Mouse (Mus musculus) adrenal gland, postnatal 10 days (tissue): ENCODE data around the gene Hoxd12. TPM values are rescaled to one million over a fixed set of nuclear protein-coding genes. Genes with fewer than 3 reads are reported as not detected.

Experiments used
- microRNA-seq: library from miRNA; unstranded; fragments of <30 nt; microRNA quantifications from one replicate; pipeline ENCODE4 v1.2.0, GENCODE M21; 2021
- total RNA-seq, 2 experiments: library from RNA; stranded (reverse); gene quantifications; 2 replicates each; pipeline ENCODE4 v1.2.3; 2021

Gene Hoxd12
- total RNA-seq, 2 experiments from 2014 or later: not detected

Small RNA genes within 50 kb of the gene (microRNA-seq; reads per million reads assigned to microRNA genes)
- gene Gm44463: not detected
- 14,400 reads per million, percentile 95 among the genes with 10 or more reads in this experiment for gene Mir10b

Other genes starting within 250 kb of the Hoxd12 start
- gene Lnpk, start 95.6 kb upstream of the Hoxd12 start, total RNA-seq: 10 to 100 TPM; 12.2 to 21.7 TPM
- gene Evx2, start 15.5 kb upstream of the Hoxd12 start, total RNA-seq: not detected
- gene Hoxd13, start 6.7 kb upstream of the Hoxd12 start, total RNA-seq: not detected
- not detected for gene Hoxd11, start 4.5 kb downstream of the Hoxd12 start, total RNA-seq
- gene Hoxd10, start 16.9 kb downstream of the Hoxd12 start, total RNA-seq: under 1 TPM; 0.15 to 0.27 TPM
- 1 to 10 TPM; 4.6 TPM for gene Hoxd9, start 22.7 kb downstream of the Hoxd12 start, total RNA-seq
- gene Hoxd8, start 29.6 kb downstream of the Hoxd12 start, total RNA-seq: 10 to 100 TPM; 25.0 to 26.2 TPM
- gene Hoxd3, start 36.9 kb downstream of the Hoxd12 start, total RNA-seq: under 1 TPM; 0.33 to 0.42 TPM
- 10 to 100 TPM in 1 of 2 experiments, 1 to 10 TPM in 1; 7.0 to 18.8 TPM for gene Hoxd4, start 36.9 kb downstream of the Hoxd12 start, total RNA-seq
- gene Gm28230, start 51.7 kb downstream of the Hoxd12 start, total RNA-seq: 1 to 10 TPM in 1 of 2 experiments, under 1 TPM in 1; 0.69 to 1.7 TPM
- not detected for gene Hoxd1, start 88.0 kb downstream of the Hoxd12 start, total RNA-seq
- 100 to 1,000 TPM; 107 to 135 TPM for gene Mtx2, start 150.8 kb downstream of the Hoxd12 start, total RNA-seq